Mouse (Mus musculus) bone marrow, adult 2 months (tissue): ENCODE results near the gene Ppan. TPM values are rescaled to one million over a fixed set of nuclear protein-coding genes. Genes with fewer than 3 reads are reported as not detected.
A peak's percentile ranks its signal among the peaks of the same experiment; 100 is the strongest.

Experiments
- H3K27ac ChIP-seq: fragments of 200-500 bp; 2 replicates; pipeline ENCODE4 v1.5.1; 2012; ENCODE audit warnings: low read depth, mild to moderate bottlenecking, control low read depth, inconsistent platforms, low read length; ENCODE audit not compliant: control insufficient read depth, poor library complexity, insufficient read depth
- H3K4me1 ChIP-seq: fragments of 200-500 bp; 2 replicates; pipeline ENCODE4 v1.6.1; 2011; ENCODE audit warnings: low read length; ENCODE audit not compliant: control insufficient read depth, insufficient read depth
- H3K4me3 ChIP-seq: fragments of 200-500 bp; replicated peaks from 2 replicates; pipeline ENCODE3; 2011; ENCODE audit warnings: mild to moderate bottlenecking, low read depth, low read length, control low read depth; ENCODE audit not compliant: control insufficient read depth
- CTCF ChIP-seq: fragments of 200-500 bp; IDR thresholded peaks from 2 replicates; pipeline ENCODE4 v1.5.1; 2011; ENCODE audit warnings: low read length, control low read depth; ENCODE audit not compliant: control insufficient read depth, insufficient read depth
- POLR2A ChIP-seq: fragments of 200-500 bp; IDR thresholded peaks from 2 replicates; pipeline ENCODE4 v1.6.1; 2011; ENCODE audit warnings: low read depth, mild to moderate bottlenecking, control low read depth, low read length, borderline replicate concordance; ENCODE audit not compliant: control insufficient read depth
- WGBS: fragments of 180-500 bp; shearing (Covaris S2); methylation state at CpG from one replicate; pipeline ENCODE4 v1.1.7; 2018; 5-methylcytosine and 5-hydroxymethylcytosine counted together
- polyA plus RNA-seq: library from polyadenylated mRNA; stranded (reverse); fragments of >200 nt; gene quantifications from 2 replicates; pipeline ENCODE4 v1.2.4, GENCODE M21; 2011; ENCODE audit warnings: low replicate concordance; ENCODE audit not compliant: missing spikeins, insufficient read depth, insufficient read length

Gene Ppan
- polyA plus RNA-seq, 1 experiment: 69.7 TPM

DNA sequence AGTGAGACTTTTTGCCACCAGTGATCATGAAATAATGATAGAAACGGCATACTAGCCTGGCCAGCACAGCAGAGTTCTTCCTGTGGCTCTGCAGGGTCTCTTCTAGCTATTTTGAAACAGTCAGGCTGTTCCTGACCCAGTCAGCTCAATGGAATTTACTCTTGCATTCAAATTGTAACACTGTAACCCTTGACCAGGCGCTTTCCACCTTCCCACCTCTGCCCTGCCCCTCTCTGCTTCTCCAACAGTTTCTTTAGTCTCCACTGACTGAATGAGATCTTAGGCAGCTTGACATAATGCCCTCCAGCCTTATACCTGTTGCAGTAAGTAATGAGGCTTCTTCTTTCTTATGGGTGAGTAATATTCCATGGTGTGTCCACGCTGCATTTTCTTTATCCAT is 21.1 kb upstream of the Ppan start:
- Histone ChIP-seq H3K4me1 (no peaks in the 10 kb centered on the region; the same call in 1 of the 2 replicates), H3K27ac (no peak overlapping the region), H3K4me3 (no peak overlapping the region)
- TF ChIP-seq CTCF (no peak), POLR2A (no peak)
- WGBS: 53% methylated on average over 3 of the region's 3 CpGs

DNA sequence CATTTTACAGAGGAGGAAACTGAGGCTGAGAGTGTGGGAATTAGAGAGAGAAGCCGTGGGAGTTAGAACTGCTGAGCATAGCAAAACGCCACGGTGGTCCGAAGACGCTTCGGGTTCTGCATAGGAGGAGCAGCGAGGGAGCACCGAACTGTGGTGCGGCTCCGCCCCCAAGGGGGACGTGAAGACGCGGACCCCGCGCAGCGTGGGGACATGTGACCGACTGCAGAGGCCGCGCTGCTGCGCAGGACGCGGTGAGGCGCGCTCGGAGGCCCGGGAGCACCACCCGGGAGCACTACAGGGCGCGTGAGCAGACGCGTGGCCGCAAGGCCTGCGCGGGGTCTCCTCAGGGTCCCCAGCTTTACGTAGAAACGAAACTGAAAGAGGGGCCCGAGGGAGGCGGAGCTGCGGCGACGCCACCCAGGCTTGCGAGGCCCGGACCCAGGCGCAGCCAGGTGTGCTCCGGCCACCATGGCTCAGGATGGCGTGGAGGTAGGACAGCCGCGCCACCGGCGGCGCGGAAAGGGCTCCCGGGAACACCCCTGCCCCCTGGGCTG is 19.4 kb upstream of the Ppan start, which contains the start of gene A230050P20Rik:
Gene A230050P20Rik (plus strand): TSS at position 195 of the 554 bp plus-strand sequence.
- peak within 1 kb of the TSS; percentile 68 for H3K4me3 ChIP-seq
- no peak for TF ChIP-seq POLR2A
- TF ChIP-seq CTCF: no peak
- H3K27ac ChIP-seq: no peak within 1 kb of the TSS; the same call in 1 of the 2 replicates
- no peaks in the 10 kb centered on the region; the same call in 1 of the 2 replicates for H3K4me1 ChIP-seq
- under 1% methylated on average over 53 of the region's 53 CpGs for WGBS

- 3% methylated on average over 19 of the region's 19 CpGs for WGBS
- TF ChIP-seq POLR2A (no peak), CTCF (no peak)
- H3K4me3 ChIP-seq: peak overlapping the region; percentile 1
- no peak overlapping the region for H3K27ac ChIP-seq
- no peaks in the 10 kb centered on the region; the same call in 1 of the 2 replicates for H3K4me1 ChIP-seq
These were observed 18.7 kb upstream of the Ppan start for GRCm38 (mm10) chr9:20869246-20869645.

- Histone ChIP-seq H3K4me1 (no peaks in the 10 kb centered on the region; the same call in 1 of the 2 replicates), H3K4me3 (no peak overlapping the region), H3K27ac (no peak overlapping the region)
- TF ChIP-seq POLR2A (no peak), CTCF (no peak)
- WGBS: 81% methylated on average over 12 of the region's 12 CpGs
These were observed 17.5 kb upstream of the Ppan start for GRCm38 (mm10) chr9:20870211-20871173.

DNA sequence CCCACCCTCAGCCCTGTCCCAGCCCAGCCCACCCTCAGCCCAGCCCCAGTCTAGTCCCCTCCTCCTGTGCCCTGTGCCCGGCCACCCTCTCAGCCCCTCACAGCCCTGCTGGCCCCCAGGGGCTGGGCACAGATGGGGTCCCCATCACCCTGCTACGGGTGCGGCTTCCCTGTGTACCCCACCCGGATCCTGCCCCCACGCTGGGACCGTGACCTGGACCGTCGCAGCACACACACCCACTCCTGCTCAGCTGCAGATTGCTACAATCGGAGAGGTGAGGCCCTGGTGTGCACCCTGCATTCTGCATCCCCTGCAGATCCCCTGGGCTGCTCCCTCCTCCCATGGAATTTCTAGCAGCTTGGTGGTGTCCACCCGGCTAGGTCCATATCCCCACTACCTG is 15.0 kb upstream of the Ppan start:
- TF ChIP-seq CTCF (no peak), POLR2A (no peak)
- WGBS: 87% methylated on average over 10 of the region's 10 CpGs
- Histone ChIP-seq H3K4me1 (no peaks in the 10 kb centered on the region; the same call in 1 of the 2 replicates), H3K27ac (no peak overlapping the region), H3K4me3 (no peak overlapping the region)

- 80% methylated on average over 12 of the region's 12 CpGs for WGBS
- TF ChIP-seq CTCF: no peak
- TF ChIP-seq POLR2A: no peak
These were observed 14.5 kb upstream of the Ppan start for GRCm38 (mm10) chr9:20873521-20873920.

GRCm38 (mm10) chr9:20875021-20875790 is 12.8 kb upstream of the Ppan start:
- TF ChIP-seq POLR2A (no peak), CTCF (no peak)
- WGBS: 85% methylated on average over 23 of the region's 23 CpGs
- Histone ChIP-seq H3K27ac (no peak overlapping the region), H3K4me3 (no peak overlapping the region), H3K4me1 (no peaks in the 10 kb centered on the region; the same call in 1 of the 2 replicates)

More at GRCm38 (mm10) chr9:20873521-20873920, 14.5 kb upstream of the Ppan start:
- H3K4me1 ChIP-seq: no peaks in the 10 kb centered on the region; the same call in 1 of the 2 replicates
- H3K27ac ChIP-seq: no peak overlapping the region
- H3K4me3 ChIP-seq: no peak overlapping the region
